Mouse (Mus musculus): Measurements from ENCODE around the gene Pgap1.

Gene Pgap1

DNA sequence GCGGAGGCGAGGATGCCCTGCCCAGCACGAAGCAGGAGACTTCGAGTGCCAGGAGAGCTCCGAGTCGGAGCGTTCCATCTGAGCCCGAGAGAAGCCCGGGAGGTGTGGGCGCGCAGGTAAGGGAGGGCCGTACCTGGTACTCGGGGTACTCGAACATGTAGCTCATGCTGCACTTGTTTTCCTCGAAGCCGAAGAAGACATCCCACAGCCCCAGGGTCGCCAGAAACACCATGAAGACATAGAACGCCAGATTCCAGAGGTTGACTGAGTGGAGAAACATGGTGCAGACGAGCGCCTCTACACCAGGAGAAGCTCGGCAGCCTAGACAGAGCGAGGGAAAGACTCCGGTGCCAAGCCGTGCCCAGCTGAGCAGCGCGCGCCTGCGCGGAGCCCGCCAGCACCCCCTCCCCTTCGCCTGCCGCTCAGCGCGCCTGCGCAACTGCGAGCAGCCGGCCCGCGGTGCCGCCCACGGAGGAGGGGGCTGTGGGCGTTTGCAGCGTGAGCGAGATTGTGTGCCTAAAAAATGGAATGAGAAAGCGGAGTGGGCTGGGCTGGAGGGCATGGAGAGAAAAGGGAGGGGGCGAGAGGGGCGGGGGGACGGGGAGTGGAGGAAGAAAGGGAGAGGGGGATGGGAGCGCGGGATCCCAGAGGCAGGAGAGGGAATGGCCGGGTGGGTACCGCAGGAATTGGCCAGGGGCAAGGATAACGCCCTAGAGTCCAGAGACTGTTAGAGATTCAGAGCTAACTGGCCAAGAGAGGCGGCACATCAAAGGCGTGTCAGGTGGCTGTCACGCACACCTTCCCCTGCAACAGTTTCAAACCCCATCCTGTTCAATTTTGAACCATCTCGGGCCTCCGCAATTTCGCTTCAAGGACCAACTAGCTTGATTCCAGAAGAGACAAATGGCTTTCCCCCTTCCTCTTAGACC lies at the start of gene Pgap1:
Gene Pgap1 (minus strand): TSS at position 384 of the 929 bp plus-strand sequence.
- peak; percentile 83 for DNase-seq (ENCODE audit: low read depth, low spot score)

DNA sequence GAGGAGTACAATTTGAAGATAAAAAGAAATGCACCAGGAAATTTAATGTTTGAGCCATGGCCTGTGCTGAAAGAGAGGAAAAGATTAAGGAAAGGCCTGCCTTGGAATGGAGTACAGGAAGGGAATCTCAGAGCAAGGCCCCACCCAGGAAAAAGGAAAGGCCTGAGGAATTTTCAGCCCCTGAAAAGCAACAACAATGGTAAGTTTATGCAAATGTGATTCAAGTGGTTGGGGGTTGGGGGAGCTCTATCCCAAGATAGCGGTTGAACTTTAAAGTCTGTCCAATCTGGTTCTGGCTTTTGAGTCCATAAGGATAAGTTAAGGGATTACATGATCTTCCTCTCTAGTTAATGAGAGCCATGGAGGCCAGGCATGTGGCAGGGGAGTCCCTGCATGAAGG lies 49.5 kb upstream of the Pgap1 start:
- DNase-seq (ENCODE audit: low read depth, low spot score): no peak

DNA sequence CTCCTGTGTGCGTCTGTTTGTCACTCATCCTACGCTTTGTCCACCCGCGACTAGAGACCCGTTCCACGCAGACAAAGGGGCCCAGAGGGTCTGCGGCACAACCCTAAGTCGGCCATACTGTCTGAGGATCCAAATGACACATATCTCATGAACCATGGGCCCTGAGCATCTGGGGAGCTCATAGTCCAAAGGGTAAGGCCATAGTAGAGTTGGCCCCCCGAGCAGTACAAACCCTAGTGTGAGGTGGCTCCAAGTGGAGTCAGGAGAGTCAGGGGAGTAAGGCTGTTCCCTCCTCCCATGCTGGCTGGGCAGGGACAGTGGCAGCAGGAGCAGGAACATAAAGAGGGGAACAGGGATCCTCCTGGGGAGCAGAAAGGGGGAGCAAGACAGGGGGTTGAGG lies 44.2 kb upstream of the Pgap1 start:
- no peak for DNase-seq (ENCODE audit: low read depth, low spot score)

DNA sequence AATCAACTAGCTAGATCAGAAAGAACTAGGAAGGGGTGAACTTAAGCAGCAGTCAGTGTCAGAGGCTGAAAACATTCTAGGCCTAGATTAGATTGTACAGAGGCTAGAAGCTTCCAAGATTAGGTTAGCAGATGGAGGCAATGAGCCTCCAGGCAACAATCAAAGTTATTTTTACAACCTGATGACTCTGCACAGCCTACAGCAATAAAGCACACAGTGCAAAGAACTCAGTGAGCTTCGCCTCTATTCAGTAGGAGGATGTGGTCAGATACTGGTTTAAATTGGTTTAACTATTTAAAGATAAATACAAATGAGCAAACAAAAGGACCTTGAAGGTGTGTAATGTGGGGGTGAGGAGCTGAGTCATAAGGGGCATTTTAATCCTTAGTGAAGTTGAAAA lies 42.8 kb upstream of the Pgap1 start:
- DNase-seq (ENCODE audit: low read depth, low spot score): no peak

DNA sequence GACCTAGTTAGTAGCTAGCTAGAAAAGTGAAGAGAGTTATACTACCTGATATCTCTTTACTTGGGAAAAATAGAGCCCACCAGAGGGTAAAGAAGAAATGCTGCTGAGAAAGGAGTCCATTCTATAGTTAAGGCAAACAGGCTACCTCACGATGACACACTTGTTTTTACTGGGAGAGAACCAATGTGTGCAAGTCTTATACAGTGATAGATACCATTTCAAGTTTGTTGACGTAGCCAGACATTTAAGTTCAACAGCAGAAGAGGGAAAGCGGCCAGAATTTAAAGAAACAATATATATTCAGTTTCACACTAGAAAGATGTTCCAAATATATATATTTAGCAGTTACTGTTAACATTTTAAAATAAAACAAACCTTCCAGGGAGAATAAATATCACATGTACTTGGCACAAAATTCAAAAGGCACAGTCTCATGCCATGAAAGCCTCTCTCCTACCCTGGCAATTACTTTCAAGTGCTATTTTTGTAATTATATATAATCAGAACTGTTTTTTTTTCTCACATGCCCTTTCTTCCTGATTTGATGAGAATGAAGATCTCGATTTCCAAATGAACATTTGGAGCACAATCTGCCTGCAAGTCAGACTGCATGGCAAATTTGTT lies 40.2 kb upstream of the Pgap1 start:
- DNase-seq (ENCODE audit: low read depth, low spot score): no peak

DNA sequence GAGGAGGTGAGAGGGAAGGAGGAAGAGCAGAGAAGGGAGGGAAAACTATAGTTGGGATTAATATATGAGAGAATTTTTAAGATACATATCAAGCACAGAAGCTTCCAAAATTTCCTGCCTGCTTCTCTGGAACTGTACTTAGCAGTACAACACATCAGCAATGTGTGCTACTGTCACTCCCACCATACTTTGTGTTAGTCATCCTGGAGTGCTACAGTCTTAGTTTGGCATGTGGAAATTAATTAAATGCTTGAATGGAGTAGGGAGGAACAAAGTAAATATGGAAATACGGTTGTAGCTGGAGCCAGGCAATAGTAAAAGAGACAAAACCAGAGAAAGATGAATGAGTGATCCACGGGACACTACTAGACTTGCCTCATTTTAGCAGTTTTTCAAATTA lies 38.7 kb upstream of the Pgap1 start:
- DNase-seq (ENCODE audit: low read depth, low spot score): no peak

DNA sequence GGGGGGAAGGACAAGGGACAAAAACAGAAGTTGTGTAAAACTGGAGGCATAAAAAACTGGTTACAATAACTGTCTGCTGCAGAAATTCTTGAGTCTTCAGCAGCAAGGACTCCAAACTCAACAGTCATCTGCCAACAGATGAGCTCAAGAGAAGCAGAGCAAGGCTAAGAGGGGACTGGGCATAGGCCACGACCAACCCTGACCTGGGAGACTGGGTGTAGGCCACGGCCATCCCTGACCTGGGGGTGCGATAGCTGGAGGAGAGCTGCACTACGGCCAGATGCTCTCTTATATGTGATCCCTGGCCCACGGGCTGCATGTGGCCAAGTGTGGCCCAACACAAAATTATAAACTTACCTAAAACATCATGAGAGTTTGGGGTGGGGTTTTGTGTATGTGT lies 29.6 kb upstream of the Pgap1 start:
- no peak for DNase-seq (ENCODE audit: low read depth, low spot score)

DNA sequence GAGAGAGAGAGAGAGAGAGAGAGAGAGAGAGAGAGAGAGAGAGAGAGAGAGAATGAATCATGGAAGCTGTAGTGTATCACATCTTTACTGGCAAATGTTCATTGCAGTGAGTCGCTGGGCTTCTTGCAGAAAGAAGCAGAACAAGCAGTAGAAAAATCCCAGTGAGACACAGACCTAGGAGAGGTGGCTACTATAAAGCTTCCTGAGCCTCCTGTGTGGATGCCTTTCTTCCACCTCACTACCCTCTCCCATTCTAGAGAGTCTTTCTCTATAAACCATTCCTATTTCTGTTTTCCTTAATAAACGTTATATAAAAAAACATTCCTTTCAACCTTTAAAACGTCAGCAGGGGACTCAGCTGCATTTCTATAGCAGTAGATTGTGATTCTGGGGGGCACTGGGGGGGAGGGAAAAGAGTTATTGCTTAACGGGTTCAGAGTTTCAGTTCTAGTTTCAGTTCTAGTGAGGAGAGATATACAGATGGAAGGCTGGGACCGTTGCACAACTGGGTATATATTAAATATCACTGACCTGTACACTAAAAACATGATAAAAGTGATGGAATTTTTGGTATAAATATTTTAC lies 28.6 kb upstream of the Pgap1 start:
- peak; percentile 61 for DNase-seq (ENCODE audit: low read depth, low spot score)

DNA sequence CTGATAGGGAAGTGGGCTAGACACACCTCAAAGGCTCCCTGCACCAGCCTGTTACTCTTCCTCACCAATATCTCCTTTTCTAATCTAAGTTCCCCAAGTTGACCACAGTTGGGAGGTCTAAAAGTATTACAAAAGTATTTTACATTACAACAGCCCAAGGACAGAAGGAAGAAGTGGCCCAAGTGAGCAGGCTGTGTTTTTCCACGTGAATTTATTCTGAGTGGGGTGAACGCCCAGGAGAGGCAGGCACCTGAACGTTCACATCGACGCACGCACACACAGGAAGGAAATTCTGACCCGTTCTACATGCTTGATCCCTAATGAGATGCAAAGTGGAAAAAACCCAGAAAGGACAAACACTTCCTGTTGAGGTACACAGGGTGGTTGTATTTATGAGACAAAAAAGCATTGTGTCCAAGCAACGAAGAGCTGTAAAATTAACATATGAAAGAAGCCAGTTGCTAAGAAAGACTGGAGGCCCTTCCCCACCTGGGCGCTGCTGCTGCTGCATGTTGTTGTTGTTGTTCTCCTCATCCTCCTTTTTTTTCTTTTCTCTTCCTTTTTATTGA lies 27.9 kb upstream of the Pgap1 start:
- no peak for DNase-seq (ENCODE audit: low read depth, low spot score)

DNA sequence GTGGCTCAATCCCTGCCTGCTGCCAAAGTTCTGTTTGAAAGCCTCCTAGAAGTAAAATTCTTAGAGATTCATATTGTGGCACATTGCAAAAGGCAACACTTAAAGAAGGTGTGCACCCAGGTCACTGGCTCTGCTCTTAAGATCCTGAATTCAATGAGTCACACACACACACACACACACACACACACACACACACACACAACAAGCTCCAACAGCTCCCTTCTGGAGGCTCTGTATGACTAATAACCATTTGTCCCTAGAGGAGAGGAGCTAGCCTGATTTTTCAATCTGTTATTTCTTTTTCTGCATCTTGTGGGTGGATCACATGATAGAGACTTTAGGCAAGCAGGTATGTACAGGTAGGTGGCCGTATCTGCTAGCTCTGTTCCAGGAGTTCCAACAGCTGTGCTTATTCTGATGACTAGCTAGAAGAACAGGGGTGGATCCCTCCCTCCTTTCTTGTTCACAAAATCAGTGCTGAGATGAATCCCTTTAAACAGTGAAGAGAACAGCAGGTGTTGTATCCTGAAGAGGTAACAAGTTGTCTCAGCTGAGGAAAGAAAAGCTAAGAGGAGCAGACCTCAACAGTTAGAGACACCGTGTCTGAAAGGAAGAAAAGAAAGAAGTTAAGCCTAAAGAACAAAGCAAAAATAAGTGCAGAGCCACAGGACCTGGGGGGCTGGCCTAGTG lies 27.2 kb upstream of the Pgap1 start:
- DNase-seq (ENCODE audit: low read depth, low spot score): peak; percentile 53

DNA sequence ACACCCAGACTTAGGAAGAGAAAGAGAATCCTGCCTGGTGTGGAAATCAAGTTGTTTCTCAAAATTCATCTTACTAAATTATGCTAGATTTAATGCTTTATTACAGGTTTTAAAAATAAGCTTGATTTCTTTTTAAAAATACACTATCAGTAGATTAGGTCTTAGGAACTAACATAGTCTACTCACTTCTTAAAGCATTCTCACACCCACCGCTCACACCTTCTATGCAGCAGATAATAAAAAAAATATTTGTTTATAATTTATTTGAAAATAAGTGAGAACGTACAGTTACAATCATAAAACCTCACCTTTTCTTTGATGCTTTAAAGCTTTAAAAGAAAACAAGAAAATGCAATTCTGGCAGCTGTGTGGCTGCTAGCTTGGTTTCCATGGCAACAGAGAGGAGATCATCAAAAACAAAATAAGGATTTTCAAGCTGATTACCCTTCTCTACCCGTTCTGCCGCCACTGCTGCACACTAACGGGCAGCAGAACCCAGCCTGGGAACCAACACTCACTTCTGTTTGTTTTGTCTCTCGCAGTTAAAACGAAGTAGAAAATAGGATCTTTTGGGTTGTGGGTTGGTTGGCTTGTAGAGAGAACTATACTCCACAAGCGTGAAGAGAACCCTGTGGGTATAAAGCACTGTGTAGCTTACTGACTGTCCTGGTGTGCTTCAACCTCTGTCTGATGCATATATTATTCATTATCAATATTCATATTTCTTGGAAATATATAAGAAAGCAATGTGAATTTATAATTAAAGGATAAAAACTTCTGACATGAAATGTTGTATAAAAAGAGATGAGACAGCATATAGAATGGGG lies 21.1 kb upstream of the Pgap1 start:
- no peak for DNase-seq (ENCODE audit: low read depth, low spot score)

DNA sequence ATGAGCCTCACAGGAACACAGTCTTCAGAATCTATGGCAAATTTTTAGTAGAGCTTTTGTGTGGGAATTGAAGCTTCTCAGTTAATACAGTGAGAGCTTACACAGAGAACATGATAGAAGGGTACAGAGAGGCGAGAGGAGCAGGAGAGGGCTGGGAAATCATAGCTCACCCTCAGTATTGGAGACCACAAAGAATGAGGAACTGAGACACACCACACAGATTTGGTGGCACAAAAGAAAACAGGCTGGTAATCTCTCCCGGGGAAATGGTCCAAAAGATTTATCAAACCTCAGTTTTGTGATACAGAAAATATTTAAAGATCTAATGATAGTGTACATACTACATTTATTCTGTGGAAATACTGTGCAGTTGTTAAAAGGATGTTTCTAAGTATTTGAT lies 11.6 kb upstream of the Pgap1 start:
- no peak for DNase-seq (ENCODE audit: low read depth, low spot score)

DNA sequence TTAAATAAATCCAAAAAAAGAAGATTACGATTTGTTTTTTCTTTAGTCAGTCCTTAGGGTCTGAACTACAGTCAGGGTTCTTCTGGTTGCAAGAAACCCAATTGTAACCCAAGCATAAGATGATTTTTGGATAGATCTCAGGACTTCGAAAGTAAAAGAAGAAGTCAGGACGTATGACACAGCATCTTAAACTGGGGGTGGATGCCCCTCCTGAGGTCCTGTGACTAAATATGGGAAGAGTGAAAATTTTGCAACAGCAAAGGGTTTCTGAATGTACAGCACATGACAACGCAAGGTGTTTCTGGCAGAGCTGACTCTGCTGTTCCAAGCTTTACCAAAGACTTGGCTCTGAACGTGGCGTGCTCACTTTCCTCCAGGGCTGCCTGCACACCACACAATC lies 6.4 kb upstream of the Pgap1 start:
- no peak for DNase-seq (ENCODE audit: low read depth, low spot score)

DNA sequence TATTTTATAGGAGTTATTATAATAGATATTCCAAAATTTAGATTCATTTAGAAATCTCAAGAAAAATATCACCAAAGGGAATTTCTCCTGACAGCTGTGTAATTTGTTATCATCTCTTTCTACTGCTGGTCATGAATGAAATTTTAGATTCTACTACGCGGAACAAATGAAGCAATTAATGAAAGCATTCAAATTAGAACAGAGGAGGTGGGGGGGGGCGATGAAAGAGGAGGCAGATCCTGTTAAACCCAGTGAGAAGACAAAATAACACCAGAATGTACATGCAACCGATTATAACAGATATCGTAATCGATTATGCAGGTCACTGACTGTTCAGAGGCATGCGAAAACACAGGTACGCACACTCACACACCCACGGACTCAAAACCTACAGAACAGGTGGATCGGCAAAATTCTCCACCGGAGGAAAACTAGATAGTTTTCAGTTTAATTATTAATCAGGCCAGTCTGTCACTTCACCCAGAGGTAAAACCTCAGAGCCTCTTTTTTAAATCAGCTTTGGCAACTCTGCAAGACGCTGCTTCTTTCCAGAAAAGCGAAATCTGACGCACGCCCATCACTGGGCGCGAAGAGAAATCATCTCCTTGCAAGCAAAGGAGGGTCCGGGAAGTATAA lies 780 bp downstream of the Pgap1 start:
- peak; percentile 3 for DNase-seq (ENCODE audit: low read depth, low spot score)

DNA sequence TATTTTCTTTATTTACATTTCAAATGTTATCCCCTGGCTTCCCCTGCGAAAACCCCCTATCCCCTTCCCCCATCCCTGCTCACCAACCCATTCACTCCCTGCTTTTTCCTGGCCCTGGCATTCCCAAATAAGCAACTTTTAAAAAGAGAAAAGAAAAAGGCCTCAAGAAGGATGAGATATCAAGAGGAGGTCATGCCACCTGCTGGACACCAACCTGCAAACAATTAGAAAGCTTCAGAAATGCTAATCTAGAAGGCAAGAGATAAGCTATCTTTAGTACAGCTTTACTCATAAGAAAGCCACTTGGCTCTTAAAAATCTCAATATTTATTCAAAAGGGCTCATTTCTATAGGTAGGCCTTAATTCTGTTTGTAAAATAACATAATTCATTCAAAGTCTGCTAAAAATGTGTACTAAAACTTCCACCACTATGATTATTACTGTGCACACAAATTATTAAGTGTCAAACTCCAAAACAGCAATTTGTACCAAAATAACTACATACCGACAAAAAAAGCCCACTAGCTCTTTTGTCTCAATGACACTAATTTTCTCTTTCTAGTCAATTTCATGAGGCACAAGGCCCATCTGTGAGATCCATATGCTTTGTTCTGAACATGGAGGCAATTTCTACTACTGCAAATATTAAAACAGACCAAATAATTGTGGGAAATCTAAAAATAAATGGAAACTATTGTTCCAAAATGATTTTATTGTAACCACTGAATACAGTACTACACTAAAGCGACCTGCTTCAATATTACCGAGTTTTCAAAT lies 1.9 kb downstream of the Pgap1 start:
- DNase-seq (ENCODE audit: low read depth, low spot score): peak; percentile 46

DNA sequence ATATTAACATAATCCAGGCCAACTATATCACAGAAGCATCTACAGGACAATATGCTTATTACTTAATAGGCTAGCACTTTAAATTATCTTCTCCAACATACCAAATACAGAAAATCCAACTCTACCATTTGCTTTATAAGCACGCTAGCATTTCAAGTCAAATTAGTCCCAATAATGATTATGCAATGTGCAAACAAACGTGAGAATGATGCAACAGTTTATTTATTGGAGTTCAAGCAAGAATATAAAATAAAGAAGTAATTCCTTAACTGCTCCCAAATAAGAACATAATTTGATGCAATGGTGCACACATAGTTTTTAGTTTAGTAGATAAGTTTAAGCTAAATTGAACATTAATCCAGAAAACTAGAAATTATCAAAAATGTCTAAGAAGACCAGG lies 4.9 kb downstream of the Pgap1 start:
- no peak for DNase-seq (ENCODE audit: low read depth, low spot score)

DNA sequence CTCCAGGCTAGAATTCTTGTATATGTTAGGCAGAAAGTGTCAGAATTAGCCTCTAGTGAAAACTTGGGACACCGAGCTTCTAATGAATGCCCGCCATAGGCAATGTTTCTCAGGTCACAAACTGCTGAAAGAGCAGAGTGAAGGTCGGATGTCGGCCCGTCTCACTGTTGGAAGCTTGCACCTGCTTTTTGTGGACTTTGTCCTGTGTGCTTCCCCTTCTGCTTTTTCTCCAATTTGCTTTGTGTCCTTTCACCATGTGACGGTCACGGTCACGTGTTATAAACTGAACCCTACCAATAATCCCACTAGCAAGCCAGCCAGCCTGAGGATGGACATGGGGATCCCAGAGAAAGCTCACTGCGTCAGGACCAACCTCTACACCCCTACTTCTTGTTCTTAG lies 12.3 kb downstream of the Pgap1 start:
- DNase-seq (ENCODE audit: low read depth, low spot score): no peak

DNA sequence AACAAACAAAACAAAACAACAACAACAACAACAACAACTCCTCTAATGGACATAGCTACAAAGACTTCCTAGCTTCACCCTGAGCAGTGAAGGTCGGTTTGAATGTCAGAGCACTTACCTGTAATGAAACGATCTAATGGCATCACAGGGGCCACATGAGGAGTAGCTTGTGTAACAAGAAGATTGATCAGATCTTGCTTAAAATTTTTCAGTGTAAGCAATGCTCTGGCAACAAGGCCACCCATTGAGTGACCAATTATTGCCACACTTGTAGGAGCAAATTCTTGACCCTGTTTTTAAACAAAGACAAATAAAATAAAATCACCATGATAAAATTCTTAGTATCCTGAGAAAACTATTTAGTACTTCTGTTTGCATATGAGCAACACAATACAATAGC lies 14.6 kb downstream of the Pgap1 start:
- DNase-seq (ENCODE audit: low read depth, low spot score): no peak

DNA sequence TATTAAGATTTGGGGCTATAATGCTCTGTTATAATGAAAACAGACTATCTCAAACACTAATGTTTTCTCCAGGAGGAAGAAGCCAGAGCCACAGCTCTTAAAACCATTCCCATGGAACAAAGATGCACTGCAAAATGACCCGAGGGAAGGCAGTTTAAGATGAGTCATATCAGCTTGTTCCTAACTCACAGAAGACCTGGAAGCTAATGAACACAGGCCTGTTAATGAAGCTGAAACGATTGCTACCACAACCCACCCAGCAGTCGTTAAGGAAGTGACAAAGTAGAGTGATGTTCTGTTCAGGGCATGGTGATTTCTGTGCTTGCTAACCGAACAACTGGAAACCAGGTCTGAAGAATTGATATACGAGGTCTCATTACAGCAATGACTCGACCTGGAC lies 26.3 kb downstream of the Pgap1 start:
- peak; percentile 20 for DNase-seq (ENCODE audit: low read depth, low spot score)

DNA sequence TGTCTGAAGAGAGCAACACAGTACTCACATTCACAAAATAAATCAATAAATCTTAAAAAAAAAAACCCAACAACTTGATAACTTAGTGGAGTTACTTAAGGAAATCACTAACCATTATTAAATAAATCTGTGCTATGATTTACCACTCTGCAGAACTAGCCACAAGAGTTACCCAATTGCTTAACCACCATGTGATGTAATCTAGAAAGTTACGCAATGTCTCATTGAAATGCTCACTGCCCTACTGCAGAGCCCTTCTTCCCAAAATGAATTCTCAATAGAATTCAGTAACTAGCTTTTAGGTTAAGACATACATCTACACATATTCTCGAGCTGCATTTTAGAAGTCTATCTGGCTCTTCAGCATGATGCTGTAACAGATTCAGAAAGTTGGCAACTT lies 33.8 kb downstream of the Pgap1 start:
- DNase-seq (ENCODE audit: low read depth, low spot score): peak; percentile 89
